Mouse (Mus musculus): ENCODE data around the gene Mtus2.

GRCm38 (mm10) chr5:148090191-148090821 is 133.2 kb downstream of the Mtus2 start:
- no peak for TF ChIP-seq CTCF (IDR thresholded peaks at IDR 0.05; ENCODE audit: low read depth, low read length)
- TF ChIP-seq POLR2A (IDR thresholded peaks at IDR 0.05; ENCODE audit: borderline replicate concordance, low read depth, low read length): no peak

Data from bone marrow macrophage, adult 2 months (primary cell).